Mouse (Mus musculus): ENCODE results near the gene Cisd3. TPM values are rescaled to one million over a fixed set of nuclear protein-coding genes. Genes with fewer than 3 reads are reported as not detected.
"Not testable (repeated sequence)": the region's sequence is repeated elsewhere in the genome, so short reads cannot be mapped to it uniquely, and the experiment has no call there.

Cisd3 gene
- polyA plus RNA-seq, 1 experiment from 2014 or later = 15.4 TPM

GRCm38 (mm10) chr11:97656269-97656971, 29.2 kb upstream of the Cisd3 start:
- Histone ChIP-seq H3K27me3 (replicated peaks; ENCODE audit: control insufficient read depth, insufficient read depth, low read length) (peaks cover 8% of the 10 kb centered on the region), H3K9me3 (ENCODE audit: control insufficient read depth, low read length) (no peaks in the 10 kb centered on the region), H3K9ac (replicated peaks; ENCODE audit: low read depth, low read length) (no peak overlapping the region), H3K4me3 (replicated peaks; ENCODE audit: low read length) (no peak overlapping the region), H3K4me1 (replicated peaks; ENCODE audit: control insufficient read depth, insufficient read depth, low read length) (peaks cover 18% of the 10 kb centered on the region), H3K36me3 (ENCODE audit: control insufficient read depth, insufficient read depth) (no peaks in the 10 kb centered on the region), H3K4me2 (ENCODE audit: low read length) (no peak overlapping the region), H3K27ac (ENCODE audit: low read length) (no peak overlapping the region)
- WGBS = 73% methylated on average over 14 of the region's 14 CpGs
- no peak for ATAC-seq

GRCm38 (mm10) chr11:97657184-97657945, 28.3 kb upstream of the Cisd3 start:
- Histone ChIP-seq H3K36me3 (ENCODE audit: control insufficient read depth, insufficient read depth) (no peaks in the 10 kb centered on the region), H3K4me2 (ENCODE audit: low read length) (no peak overlapping the region), H3K27me3 (replicated peaks; ENCODE audit: control insufficient read depth, insufficient read depth, low read length) (peaks cover 17% of the 10 kb centered on the region), H3K9ac (replicated peaks; ENCODE audit: low read depth, low read length) (no peak overlapping the region), H3K27ac (ENCODE audit: low read length) (no peak overlapping the region), H3K4me1 (replicated peaks; ENCODE audit: control insufficient read depth, insufficient read depth, low read length) (peaks cover 27% of the 10 kb centered on the region), H3K9me3 (ENCODE audit: control insufficient read depth, low read length) (no peaks in the 10 kb centered on the region), H3K4me3 (replicated peaks; ENCODE audit: low read length) (no peak overlapping the region)
- no peak for ATAC-seq
- 52% methylated on average over 6 of the region's 6 CpGs for WGBS

DNA sequence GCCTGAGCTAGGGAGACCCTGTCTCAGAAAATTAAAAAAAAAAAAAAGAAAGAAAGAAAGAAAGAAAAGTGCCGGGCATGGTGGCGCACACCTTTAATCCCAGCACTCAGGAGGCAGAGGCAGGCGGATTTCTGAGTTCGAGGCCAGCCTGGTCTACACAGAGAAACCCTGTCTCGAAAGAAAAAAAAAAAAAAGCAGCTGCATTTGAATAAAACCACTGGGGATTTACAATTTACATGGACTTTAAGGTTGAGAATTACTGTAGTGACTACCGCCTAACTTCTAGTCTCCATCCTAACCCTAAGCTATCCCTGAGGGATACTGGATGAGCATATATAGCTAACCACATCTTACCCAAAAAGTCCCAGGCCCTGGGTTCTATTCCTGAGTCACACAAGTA, 27.7 kb upstream of the Cisd3 start:
- not testable (repeated sequence) for H3K9me3 ChIP-seq (ENCODE audit: control insufficient read depth, low read length); H3K36me3 ChIP-seq (ENCODE audit: control insufficient read depth, insufficient read depth); H3K9ac ChIP-seq (replicated peaks; ENCODE audit: low read depth, low read length); H3K4me3 ChIP-seq (replicated peaks; ENCODE audit: low read length); ATAC-seq; H3K27ac ChIP-seq (ENCODE audit: low read length); H3K4me2 ChIP-seq (ENCODE audit: low read length)
- Histone ChIP-seq H3K4me1 (replicated peaks; ENCODE audit: control insufficient read depth, insufficient read depth, low read length) (peaks cover 32% of the 10 kb centered on the region), H3K27me3 (replicated peaks; ENCODE audit: control insufficient read depth, insufficient read depth, low read length) (peaks cover 19% of the 10 kb centered on the region)
- 87% methylated on average over 6 of the region's 6 CpGs for WGBS

GRCm38 (mm10) chr11:97658751-97659266, 26.8 kb upstream of the Cisd3 start:
- Histone ChIP-seq H3K36me3 (ENCODE audit: control insufficient read depth, insufficient read depth) (no peaks in the 10 kb centered on the region), H3K27me3 (replicated peaks; ENCODE audit: control insufficient read depth, insufficient read depth, low read length) (peaks cover 19% of the 10 kb centered on the region), H3K27ac (ENCODE audit: low read length) (no peak overlapping the region), H3K4me3 (replicated peaks; ENCODE audit: low read length) (no peak overlapping the region), H3K9ac (replicated peaks; ENCODE audit: low read depth, low read length) (no peak overlapping the region), H3K4me1 (replicated peaks; ENCODE audit: control insufficient read depth, insufficient read depth, low read length) (peaks cover 32% of the 10 kb centered on the region), H3K9me3 (ENCODE audit: control insufficient read depth, low read length) (no peaks in the 10 kb centered on the region), H3K4me2 (ENCODE audit: low read length) (no peak overlapping the region)
- ATAC-seq = no peak
- 77% methylated on average over 11 of the region's 11 CpGs for WGBS

DNA sequence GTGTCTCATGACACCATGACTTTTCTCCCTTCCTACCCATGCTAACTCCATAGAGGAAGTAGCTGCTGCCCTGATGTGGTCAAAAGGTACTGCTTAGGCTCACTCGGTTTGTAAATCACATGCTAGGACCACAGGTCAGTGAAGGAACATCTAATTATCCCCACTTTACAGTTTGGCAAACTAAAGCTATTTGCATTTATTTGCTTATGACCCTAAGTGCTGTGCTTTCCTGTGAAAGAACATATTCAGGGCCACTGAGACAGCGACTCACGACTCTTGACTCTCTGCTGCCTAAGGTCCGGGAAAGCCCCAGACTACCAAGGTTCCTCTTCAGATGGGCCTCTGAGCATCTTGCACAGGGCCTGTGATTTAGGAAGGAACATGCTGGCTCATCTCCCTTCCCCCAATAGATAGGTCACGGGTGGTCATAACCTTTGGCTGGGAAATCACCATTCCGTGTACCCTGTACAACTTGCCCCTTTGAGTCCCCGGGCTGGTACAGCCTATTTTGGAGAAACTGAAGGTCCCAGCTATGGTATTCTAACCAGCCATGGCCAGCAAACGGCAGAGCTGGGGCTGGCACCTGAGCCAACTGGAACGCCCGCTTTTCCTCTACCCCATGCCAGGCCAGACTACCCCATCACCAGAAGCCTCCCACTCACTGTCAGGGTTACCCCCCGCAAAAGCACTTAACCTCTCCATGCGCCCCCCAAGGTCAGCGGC, 26.2 kb upstream of the Cisd3 start:
- H3K9me3 ChIP-seq (ENCODE audit: control insufficient read depth, low read length) = no peaks in the 10 kb centered on the region
- ATAC-seq = no peak
- H3K27ac ChIP-seq (ENCODE audit: low read length) = no peak overlapping the region; the same call in 1 of the 2 replicates

DNA sequence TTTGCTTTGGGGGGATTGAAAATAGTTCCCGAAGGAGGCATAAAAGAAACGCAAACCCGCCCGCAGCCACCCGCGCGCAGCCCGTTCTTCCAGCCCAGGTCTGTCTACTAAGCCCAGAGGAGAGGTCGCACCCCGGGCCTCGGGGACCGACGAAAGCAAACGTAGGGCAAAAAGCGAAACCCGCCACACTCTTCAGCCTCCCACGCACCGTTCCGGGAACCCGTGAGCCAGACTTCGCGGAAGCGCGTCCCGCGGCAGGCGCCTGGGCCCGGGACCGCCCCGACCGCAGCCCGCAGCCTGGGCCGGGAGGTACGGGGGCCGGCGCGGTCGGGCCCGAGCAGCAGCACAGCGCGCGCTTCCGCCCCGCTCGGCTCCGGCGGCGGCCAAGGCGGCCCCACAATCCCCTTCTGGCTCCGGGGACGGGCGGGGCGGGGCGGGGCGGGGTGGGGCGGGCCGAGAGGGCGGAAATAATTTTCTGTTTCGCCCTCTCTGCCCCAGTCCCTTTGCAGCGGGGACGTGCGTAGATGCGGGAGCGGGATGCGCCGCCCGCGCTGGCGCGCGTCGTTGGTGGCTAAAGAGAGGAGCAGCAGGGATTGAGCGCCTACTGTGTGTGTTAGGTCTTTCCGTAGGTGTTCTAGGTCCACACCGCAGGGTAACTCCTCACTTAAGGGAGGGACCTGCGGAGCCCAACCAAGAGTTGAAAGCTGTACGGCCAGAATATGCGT, 25.5 kb upstream of the Cisd3 start:
- ATAC-seq = peak; percentile 90
- Histone ChIP-seq H3K4me1 (replicated peaks; ENCODE audit: control insufficient read depth, insufficient read depth, low read length) (peaks cover 42% of the 10 kb centered on the region), H3K36me3 (ENCODE audit: control insufficient read depth, insufficient read depth) (no peaks in the 10 kb centered on the region), H3K27me3 (replicated peaks; ENCODE audit: control insufficient read depth, insufficient read depth, low read length) (peaks cover 19% of the 10 kb centered on the region), H3K4me2 (ENCODE audit: low read length) (peak overlapping the region; percentile 89), H3K9me3 (ENCODE audit: control insufficient read depth, low read length) (no peaks in the 10 kb centered on the region), H3K27ac (ENCODE audit: low read length) (no peak overlapping the region; the same call in 1 of the 2 replicates), H3K4me3 (replicated peaks; ENCODE audit: low read length) (peak overlapping the region; percentile 64), H3K9ac (replicated peaks; ENCODE audit: low read depth, low read length) (peak overlapping the region; percentile 68)
- WGBS = under 1% methylated on average over 68 of the region's 78 CpGs

More for the DNA sequence above, 26.2 kb upstream of the Cisd3 start:
- Histone ChIP-seq H3K4me3 (replicated peaks; ENCODE audit: low read length) (peak overlapping the region; percentile 64), H3K4me2 (ENCODE audit: low read length) (peak overlapping the region; percentile 89), H3K36me3 (ENCODE audit: control insufficient read depth, insufficient read depth) (no peaks in the 10 kb centered on the region), H3K4me1 (replicated peaks; ENCODE audit: control insufficient read depth, insufficient read depth, low read length) (peaks cover 35% of the 10 kb centered on the region), H3K27me3 (replicated peaks; ENCODE audit: control insufficient read depth, insufficient read depth, low read length) (peaks cover 19% of the 10 kb centered on the region), H3K9ac (replicated peaks; ENCODE audit: low read depth, low read length) (peak overlapping the region; percentile 68)
- WGBS = 11% methylated on average over 13 of the region's 13 CpGs

DNA sequence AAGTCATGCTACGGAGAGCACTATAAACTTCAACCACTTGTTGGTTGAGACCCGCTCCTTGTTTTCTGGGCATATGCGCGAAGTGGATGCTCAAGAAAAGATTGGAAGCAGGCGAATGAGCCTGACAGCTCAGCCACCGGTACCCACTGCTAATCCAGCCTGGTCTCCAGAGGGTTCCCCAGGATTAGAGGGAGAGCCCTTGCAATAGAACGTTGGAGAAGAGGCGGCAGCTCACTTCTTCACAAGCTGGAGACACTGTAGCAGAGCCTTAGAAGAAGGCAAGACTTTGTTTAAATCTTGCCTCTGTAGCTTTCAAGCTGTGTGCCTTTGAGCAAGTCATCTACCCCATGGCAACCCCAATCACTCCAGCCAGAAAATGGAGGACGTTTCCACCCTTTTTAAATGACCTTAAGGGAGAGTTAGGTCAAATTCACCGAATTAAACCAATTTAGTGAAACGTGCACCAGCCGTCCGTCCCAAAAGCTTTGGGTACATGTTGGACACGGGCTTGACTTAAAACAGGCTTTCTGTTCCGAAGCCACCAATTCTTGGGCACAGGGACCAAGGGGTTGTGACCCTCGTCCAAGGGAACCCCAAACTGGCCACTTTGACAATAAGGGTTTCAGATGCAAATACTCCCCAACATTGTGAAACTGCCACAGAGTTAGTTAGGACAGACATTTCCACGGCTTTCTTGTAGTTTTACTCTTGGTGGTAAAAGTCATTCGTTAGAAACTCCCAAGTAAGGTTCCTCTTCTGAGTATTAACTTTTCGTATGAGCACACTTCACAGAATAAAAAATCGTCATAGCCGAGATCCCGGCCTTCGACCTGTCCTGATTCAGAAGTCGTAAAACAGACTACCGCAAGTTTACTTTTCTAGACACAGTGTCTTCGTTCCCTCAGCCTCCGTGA, 24.6 kb upstream of the Cisd3 start:
- H3K36me3 ChIP-seq (ENCODE audit: control insufficient read depth, insufficient read depth) = no peaks in the 10 kb centered on the region
- H3K4me2 ChIP-seq (ENCODE audit: low read length) = peak overlapping the region; percentile 89
- peaks cover 19% of the 10 kb centered on the region for H3K27me3 ChIP-seq (replicated peaks; ENCODE audit: control insufficient read depth, insufficient read depth, low read length)
- H3K9me3 ChIP-seq (ENCODE audit: control insufficient read depth, low read length) = no peaks in the 10 kb centered on the region
- no peak for ATAC-seq
- no peak overlapping the region for H3K27ac ChIP-seq (ENCODE audit: low read length)
- peak overlapping the region; percentile 68; the same call in 1 of the 2 replicates for H3K9ac ChIP-seq (replicated peaks; ENCODE audit: low read depth, low read length)
- peaks cover 42% of the 10 kb centered on the region for H3K4me1 ChIP-seq (replicated peaks; ENCODE audit: control insufficient read depth, insufficient read depth, low read length)
- peak overlapping the region; percentile 64 for H3K4me3 ChIP-seq (replicated peaks; ENCODE audit: low read length)
- WGBS = 5% methylated on average over 27 of the region's 27 CpGs

GRCm38 (mm10) chr11:97661648-97662133, 23.9 kb upstream of the Cisd3 start:
- H3K4me2 ChIP-seq (ENCODE audit: low read length) = peak overlapping the region; percentile 41
- WGBS = under 1% methylated on average over 18 of the region's 20 CpGs
- H3K36me3 ChIP-seq (ENCODE audit: control insufficient read depth, insufficient read depth) = no peaks in the 10 kb centered on the region
- H3K27ac ChIP-seq (ENCODE audit: low read length) = no peak overlapping the region
- peak overlapping the region; percentile 22 for H3K4me3 ChIP-seq (replicated peaks; ENCODE audit: low read length)
- H3K27me3 ChIP-seq (replicated peaks; ENCODE audit: control insufficient read depth, insufficient read depth, low read length) = peaks cover 19% of the 10 kb centered on the region
- no peaks in the 10 kb centered on the region for H3K9me3 ChIP-seq (ENCODE audit: control insufficient read depth, low read length)
- no peak overlapping the region; the same call in 1 of the 2 replicates for H3K9ac ChIP-seq (replicated peaks; ENCODE audit: low read depth, low read length)
- H3K4me1 ChIP-seq (replicated peaks; ENCODE audit: control insufficient read depth, insufficient read depth, low read length) = peaks cover 42% of the 10 kb centered on the region
- ATAC-seq = no peak

Data from forebrain, embryonic 16.5 days (tissue).